Mouse (Mus musculus) midbrain, embryonic 12.5 days (tissue): ENCODE results near the gene Fads2. TPM values are rescaled to one million over a fixed set of nuclear protein-coding genes. Genes with fewer than 3 reads are reported as not detected.

Experiments used
- ATAC-seq: fragments of 200-750 bp; cut with Nextera tagmentation; 2 replicates; pipeline ENCODE4 v1.8.0; 2017; ENCODE audit warnings: low read depth, moderate TSS enrichment, moderate library complexity; ENCODE audit not compliant: low FRiP score
- H3K27ac ChIP-seq: fragments of 300-500 bp; sonication (generic); replicated peaks from 2 replicates; pipeline ENCODE4 v1.5.1; 2016; ENCODE audit warnings: mild to moderate bottlenecking
- H3K27me3 ChIP-seq: fragments of 300-500 bp; sonication (generic); 2 replicates; pipeline ENCODE4 v1.6.1; 2016; ENCODE audit warnings: mild to moderate bottlenecking
- H3K36me3 ChIP-seq: fragments of 300-500 bp; sonication (generic); 2 replicates; pipeline ENCODE4 v1.6.1; 2016
- H3K4me1 ChIP-seq: fragments of 300-500 bp; sonication (generic); 2 replicates; pipeline ENCODE4 v1.6.1; 2016
- H3K4me2 ChIP-seq: fragments of 300-500 bp; sonication (generic); replicated peaks from 2 replicates; pipeline ENCODE4 v1.6.1; 2016; ENCODE audit warnings: mild to moderate bottlenecking, moderate library complexity
- H3K4me3 ChIP-seq: fragments of 300-500 bp; sonication (generic); 2 replicates; pipeline ENCODE4 v1.5.1; 2016; ENCODE audit warnings: mild to moderate bottlenecking
- H3K9ac ChIP-seq: fragments of 300-500 bp; sonication (generic); replicated peaks from 2 replicates; pipeline ENCODE4 v1.6.1; 2016; ENCODE audit warnings: mild to moderate bottlenecking, moderate library complexity
- H3K9me3 ChIP-seq: fragments of 300-500 bp; sonication (generic); 2 replicates; pipeline ENCODE4 v1.6.1; 2016; ENCODE audit warnings: mild to moderate bottlenecking
- WGBS: fragments of 180-500 bp; shearing (Covaris S2); methylation state at CpG from one replicate; pipeline ENCODE4 v1.1.7; 2016; 5-methylcytosine and 5-hydroxymethylcytosine counted together
- polyA plus RNA-seq: library from polyadenylated mRNA; unstranded; fragments of >200 nt; fragmentation: Nextera tagmentation; extraction: Ambion mirVana; gene quantifications from 2 replicates; pipeline ENCODE4 v1.2.1, GENCODE M21; 2016

Gene Fads2
- polyA plus RNA-seq, 1 experiment from 2014 or later: 220 TPM

DNA sequence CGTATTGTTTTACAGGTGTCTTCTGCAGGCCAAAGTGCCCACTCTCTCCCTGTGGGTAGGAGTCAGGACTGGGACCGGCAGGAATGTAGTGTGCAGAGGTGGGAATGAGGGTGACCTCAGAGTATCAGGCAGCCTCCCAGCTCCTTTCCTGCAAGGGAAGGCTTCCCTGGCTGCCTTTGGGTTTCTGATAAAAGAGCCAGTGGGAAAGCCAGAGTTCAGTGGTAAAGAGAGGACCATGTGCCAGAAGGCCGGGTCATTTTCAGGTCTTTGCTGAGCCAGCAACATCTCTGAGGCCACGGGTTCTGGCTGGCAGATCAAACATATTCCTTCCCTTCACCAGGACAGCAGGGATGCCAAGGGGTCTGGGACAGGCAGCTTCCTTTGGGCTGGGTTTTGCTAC lies 55.2 kb downstream of the Fads2 start:
- Histone ChIP-seq H3K9ac (no peak overlapping the region), H3K27ac (no peak overlapping the region), H3K36me3 (no peaks in the 10 kb centered on the region), H3K4me1 (peaks cover 8% of the 10 kb centered on the region), H3K4me2 (no peak overlapping the region), H3K4me3 (no peak overlapping the region), H3K9me3 (no peaks in the 10 kb centered on the region), H3K27me3 (peaks cover 14% of the 10 kb centered on the region)
- no peak for ATAC-seq
- WGBS: 79% methylated on average over 4 of the region's 4 CpGs

- WGBS: 87% methylated on average over 2 of the region's 2 CpGs
- Histone ChIP-seq H3K27ac (no peak overlapping the region), H3K27me3 (peaks cover 19% of the 10 kb centered on the region), H3K4me3 (no peak overlapping the region), H3K36me3 (no peaks in the 10 kb centered on the region), H3K4me2 (no peak overlapping the region), H3K9me3 (no peaks in the 10 kb centered on the region), H3K4me1 (peaks cover 13% of the 10 kb centered on the region), H3K9ac (no peak overlapping the region)
- no peak for ATAC-seq
Observed at GRCm38 (mm10) chr19:10045707-10046106, 55.8 kb downstream of the Fads2 start.

DNA sequence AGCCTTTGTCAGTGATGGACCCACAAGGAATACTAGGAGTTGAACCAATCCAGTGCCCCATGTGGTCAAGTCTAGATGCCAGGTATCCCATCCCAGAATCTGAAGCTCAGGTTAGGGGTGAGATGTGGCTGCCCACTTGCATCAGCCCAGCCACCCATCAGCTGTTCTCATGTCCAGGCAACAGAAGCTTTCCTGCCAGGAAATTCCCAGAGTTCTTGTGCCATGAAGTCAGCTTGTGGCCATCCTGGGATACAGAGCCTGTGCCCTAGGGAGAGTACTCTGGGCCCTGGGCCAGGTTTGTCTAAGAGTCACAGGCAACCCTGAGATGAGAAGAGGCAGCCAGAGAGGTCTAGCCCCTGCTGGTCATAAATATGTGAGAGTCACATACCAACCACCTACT lies 57.9 kb downstream of the Fads2 start:
- H3K36me3 ChIP-seq: no peaks in the 10 kb centered on the region
- H3K4me1 ChIP-seq: peaks cover 14% of the 10 kb centered on the region
- no peak overlapping the region for H3K27ac ChIP-seq
- H3K9me3 ChIP-seq: no peaks in the 10 kb centered on the region
- no peak overlapping the region for H3K4me3 ChIP-seq
- no peak for ATAC-seq
- peaks cover 24% of the 10 kb centered on the region for H3K27me3 ChIP-seq
- no peak overlapping the region for H3K9ac ChIP-seq
- H3K4me2 ChIP-seq: no peak overlapping the region

- peak overlapping the region; percentile 99; the same call in 1 of the 2 replicates for H3K4me2 ChIP-seq
- H3K36me3 ChIP-seq: no peaks in the 10 kb centered on the region
- H3K9ac ChIP-seq: no peak overlapping the region
- no peak for ATAC-seq
- no peak overlapping the region for H3K4me3 ChIP-seq
- peaks cover 24% of the 10 kb centered on the region for H3K27me3 ChIP-seq
- no peaks in the 10 kb centered on the region for H3K9me3 ChIP-seq
- 90% methylated on average over 4 of the region's 4 CpGs for WGBS
- peaks cover 14% of the 10 kb centered on the region for H3K4me1 ChIP-seq
- H3K27ac ChIP-seq: no peak overlapping the region
Observed at GRCm38 (mm10) chr19:10042816-10043215, 58.7 kb downstream of the Fads2 start.

DNA sequence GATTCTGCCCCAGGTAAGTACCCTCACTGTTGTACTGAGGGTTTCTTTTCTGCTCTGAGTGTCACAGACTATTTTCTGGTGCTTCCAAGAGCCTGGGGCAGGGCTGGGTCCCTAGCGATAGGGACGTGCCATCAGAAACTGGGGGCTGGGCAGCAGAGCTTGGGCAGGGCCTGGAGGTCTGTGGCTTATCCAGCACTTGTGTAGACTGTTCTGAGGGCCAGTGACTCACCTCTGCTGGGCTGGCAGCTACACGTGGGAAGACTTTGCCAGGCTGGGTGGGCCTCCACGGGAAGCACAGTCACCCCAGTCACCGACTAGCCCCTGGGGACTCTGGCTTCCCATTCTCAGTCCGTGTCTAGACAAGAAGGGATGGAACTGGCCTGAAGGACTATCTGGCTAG lies 59.3 kb downstream of the Fads2 start:
- Histone ChIP-seq H3K27me3 (peaks cover 24% of the 10 kb centered on the region), H3K27ac (no peak overlapping the region), H3K36me3 (no peaks in the 10 kb centered on the region), H3K4me1 (peaks cover 14% of the 10 kb centered on the region), H3K4me3 (peak overlapping the region; percentile 60), H3K4me2 (peak overlapping the region; percentile 99), H3K9ac (peak overlapping the region; percentile 66), H3K9me3 (no peaks in the 10 kb centered on the region)
- no peak; the same call in 1 of the 2 replicates for ATAC-seq
- 61% methylated on average over 6 of the region's 6 CpGs for WGBS

DNA sequence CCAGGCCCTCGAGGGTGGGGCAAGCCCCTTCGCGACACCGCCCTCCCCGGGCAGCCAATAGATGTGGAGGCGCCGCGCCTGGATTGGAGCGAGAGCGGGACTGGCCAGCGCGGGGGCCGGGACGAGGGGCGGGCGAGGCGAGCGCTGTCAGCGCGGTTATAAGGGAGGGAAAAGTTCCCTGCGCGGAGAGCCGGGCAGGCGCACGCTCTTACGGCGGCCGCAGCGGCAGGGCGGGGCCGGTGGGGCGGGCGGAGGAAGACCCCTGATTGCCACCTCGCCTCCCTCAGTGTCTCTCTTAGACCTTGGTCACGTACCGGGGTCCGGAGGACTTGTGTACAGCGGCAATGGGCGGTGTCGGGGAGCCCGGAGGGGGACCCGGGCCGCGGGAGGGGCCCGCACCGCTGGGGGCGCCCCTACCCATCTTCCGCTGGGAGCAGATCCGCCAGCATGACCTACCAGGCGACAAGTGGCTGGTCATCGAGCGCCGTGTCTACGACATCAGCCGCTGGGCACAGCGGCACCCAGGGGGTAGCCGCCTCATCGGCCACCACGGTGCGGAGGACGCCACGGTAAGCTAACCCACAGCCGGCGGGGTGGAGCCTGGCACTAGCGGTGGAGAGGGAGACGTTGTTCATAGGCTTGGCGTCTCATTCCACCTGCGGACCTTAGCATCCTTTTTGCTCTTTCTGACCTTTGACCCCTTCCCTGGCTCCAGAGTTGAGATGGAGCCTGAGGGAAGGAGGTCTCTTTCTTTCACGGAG lies 60.0 kb downstream of the Fads2 start, which contains the start of gene Fads3:
Fads3 (plus strand) TSS at position 182 of the 761 bp plus-strand sequence.
- Histone ChIP-seq H3K4me3 (peak within 1 kb of the TSS; percentile 60), H3K9me3 (no peaks in the 10 kb centered on the region), H3K9ac (peak within 1 kb of the TSS; percentile 66), H3K27ac (0 out of 2 replicates have a peak within 1 kb of the TSS, but pooled peaks have one; percentile 30), H3K36me3 (no peaks in the 10 kb centered on the region), H3K4me2 (peak within 1 kb of the TSS; percentile 99), H3K27me3 (peaks cover 24% of the 10 kb centered on the region), H3K4me1 (peaks cover 14% of the 10 kb centered on the region)
- ATAC-seq: peak; percentile 89
- under 1% methylated on average over 67 of the region's 69 CpGs for WGBS

DNA sequence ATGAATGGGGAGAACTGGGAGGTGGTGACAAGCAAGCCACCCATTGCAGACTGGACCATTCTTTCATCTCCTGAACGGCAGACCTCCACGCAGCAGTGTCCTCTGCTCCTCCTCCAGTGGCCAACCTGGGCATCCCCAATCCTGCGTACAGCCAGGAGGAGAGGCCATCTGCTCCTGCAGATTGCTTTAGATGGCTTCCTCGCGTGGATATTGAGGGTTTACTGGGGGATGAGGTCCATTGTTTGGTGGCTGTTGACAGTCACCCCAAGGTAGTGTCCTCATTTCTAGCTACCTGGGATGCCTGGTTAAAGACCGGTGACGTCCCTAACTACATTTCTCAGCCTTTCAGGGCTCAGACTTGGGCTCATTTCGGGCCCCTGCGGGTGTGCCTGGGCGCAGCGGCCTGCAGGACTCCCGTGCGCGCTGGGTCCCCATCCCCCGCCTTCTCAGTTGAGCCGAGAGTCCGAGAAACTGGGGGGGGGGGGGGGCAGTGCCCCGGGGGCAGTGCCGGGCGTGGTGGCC lies 60.6 kb downstream of the Fads2 start:
- 6% methylated on average over 17 of the region's 20 CpGs for WGBS
- no peaks in the 10 kb centered on the region for H3K9me3 ChIP-seq
- H3K27ac ChIP-seq: no peak overlapping the region
- H3K4me3 ChIP-seq: peak overlapping the region; percentile 60
- ATAC-seq: 0 out of 2 replicates have a peak, but pooled peaks have one; percentile 7
- H3K36me3 ChIP-seq: no peaks in the 10 kb centered on the region
- peak overlapping the region; percentile 66 for H3K9ac ChIP-seq
- H3K4me2 ChIP-seq: peak overlapping the region; percentile 99
- peaks cover 14% of the 10 kb centered on the region for H3K4me1 ChIP-seq
- H3K27me3 ChIP-seq: peaks cover 24% of the 10 kb centered on the region

- 82% methylated on average over 2 of the region's 2 CpGs for WGBS
- no peak overlapping the region for H3K4me3 ChIP-seq
- H3K27ac ChIP-seq: no peak overlapping the region
- peaks cover 14% of the 10 kb centered on the region for H3K4me1 ChIP-seq
- H3K4me2 ChIP-seq: no peak overlapping the region
- no peaks in the 10 kb centered on the region for H3K36me3 ChIP-seq
- no peak for ATAC-seq
- H3K9ac ChIP-seq: no peak overlapping the region
- H3K9me3 ChIP-seq: no peaks in the 10 kb centered on the region
- peaks cover 24% of the 10 kb centered on the region for H3K27me3 ChIP-seq
Observed at GRCm38 (mm10) chr19:10039615-10040014, 61.9 kb downstream of the Fads2 start.

DNA sequence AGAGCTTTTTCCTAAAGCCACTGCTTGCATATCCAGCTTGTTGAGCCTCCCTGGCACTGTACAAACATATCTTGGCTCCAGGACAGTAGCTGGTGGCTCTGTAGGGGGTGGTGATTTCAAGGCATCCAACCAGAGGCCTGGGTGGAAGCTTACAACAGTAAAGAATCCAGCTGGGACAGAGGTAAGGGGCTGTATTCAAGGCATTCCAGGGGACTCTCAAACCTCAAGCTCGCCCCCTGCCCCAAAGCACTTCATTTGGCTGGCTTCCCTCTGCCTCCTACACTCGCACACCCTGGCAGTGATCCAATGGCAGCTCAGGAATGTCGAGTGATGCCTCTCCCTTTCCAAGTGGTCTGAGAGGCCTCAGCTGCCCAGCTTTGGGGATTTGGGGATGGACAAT lies 62.6 kb downstream of the Fads2 start:
- Histone ChIP-seq H3K36me3 (no peaks in the 10 kb centered on the region), H3K27ac (no peak overlapping the region), H3K27me3 (peaks cover 24% of the 10 kb centered on the region), H3K4me1 (peaks cover 14% of the 10 kb centered on the region), H3K9me3 (no peaks in the 10 kb centered on the region), H3K4me3 (no peak overlapping the region), H3K4me2 (no peak overlapping the region), H3K9ac (no peak overlapping the region)
- no peak for ATAC-seq
- 30% methylated on average over 3 of the region's 3 CpGs for WGBS

GRCm38 (mm10) chr19:10038364-10038763 lies 63.2 kb downstream of the Fads2 start:
- H3K9me3 ChIP-seq: no peaks in the 10 kb centered on the region
- H3K36me3 ChIP-seq: no peaks in the 10 kb centered on the region
- H3K4me1 ChIP-seq: peaks cover 14% of the 10 kb centered on the region
- WGBS: 79% methylated on average over 3 of the region's 3 CpGs
- H3K9ac ChIP-seq: no peak overlapping the region
- no peak overlapping the region for H3K4me2 ChIP-seq
- ATAC-seq: no peak
- H3K4me3 ChIP-seq: no peak overlapping the region
- H3K27me3 ChIP-seq: peaks cover 20% of the 10 kb centered on the region
- H3K27ac ChIP-seq: no peak overlapping the region

- WGBS: 67% methylated on average over 2 of the region's 2 CpGs
- peaks cover 16% of the 10 kb centered on the region for H3K27me3 ChIP-seq
- H3K4me3 ChIP-seq: no peak overlapping the region
- no peak overlapping the region for H3K27ac ChIP-seq
- H3K36me3 ChIP-seq: no peaks in the 10 kb centered on the region
- no peak overlapping the region for H3K4me2 ChIP-seq
- no peak for ATAC-seq
- peaks cover 14% of the 10 kb centered on the region for H3K4me1 ChIP-seq
- no peaks in the 10 kb centered on the region for H3K9me3 ChIP-seq
- no peak overlapping the region for H3K9ac ChIP-seq
Observed at GRCm38 (mm10) chr19:10037534-10037933, 64.0 kb downstream of the Fads2 start.

DNA sequence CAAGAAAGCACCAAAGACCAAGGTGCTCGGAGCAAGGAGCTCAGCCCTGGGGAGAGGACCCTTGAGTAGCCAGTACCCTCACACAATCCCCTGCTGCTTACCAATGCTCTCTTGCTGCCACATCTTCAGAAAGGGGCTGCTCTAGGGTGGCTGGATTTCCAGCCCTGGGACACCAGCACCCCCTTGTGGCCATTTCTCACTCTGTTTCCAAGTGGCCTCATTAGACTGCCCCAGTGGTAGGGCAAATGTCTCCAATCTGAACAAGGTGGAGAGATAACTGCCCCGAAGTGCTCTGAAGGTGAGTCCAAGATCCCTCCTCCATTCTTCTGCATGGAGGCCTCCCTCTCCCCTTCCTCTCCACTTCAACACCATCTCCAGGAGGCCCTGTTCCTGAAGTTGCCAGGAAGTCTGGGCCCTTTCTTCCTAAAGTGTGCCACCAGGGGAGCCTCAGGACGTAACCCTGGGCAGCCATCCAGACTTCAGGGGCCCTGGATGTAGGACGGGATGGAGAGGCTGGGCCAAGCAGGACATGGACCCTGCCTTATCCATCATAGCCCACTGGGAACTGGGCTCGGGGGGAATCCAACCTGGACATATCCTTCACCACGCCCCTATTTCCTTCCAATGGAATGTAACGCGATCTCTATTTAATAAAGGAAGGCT lies 66.6 kb downstream of the Fads2 start:
- 60% methylated on average over 8 of the region's 8 CpGs for WGBS

More for the DNA sequence above, 66.6 kb downstream of the Fads2 start:
- Histone ChIP-seq H3K27ac (no peak overlapping the region), H3K4me1 (no peaks in the 10 kb centered on the region), H3K27me3 (no peaks in the 10 kb centered on the region; the same call in 1 of the 2 replicates), H3K4me3 (no peak overlapping the region), H3K36me3 (no peaks in the 10 kb centered on the region), H3K9me3 (no peaks in the 10 kb centered on the region), H3K9ac (no peak overlapping the region), H3K4me2 (no peak overlapping the region)
- peak; percentile 84 for ATAC-seq
